17 mouse cellular contexts compared by ENCODE assay signal in the genomic region with DNA sequence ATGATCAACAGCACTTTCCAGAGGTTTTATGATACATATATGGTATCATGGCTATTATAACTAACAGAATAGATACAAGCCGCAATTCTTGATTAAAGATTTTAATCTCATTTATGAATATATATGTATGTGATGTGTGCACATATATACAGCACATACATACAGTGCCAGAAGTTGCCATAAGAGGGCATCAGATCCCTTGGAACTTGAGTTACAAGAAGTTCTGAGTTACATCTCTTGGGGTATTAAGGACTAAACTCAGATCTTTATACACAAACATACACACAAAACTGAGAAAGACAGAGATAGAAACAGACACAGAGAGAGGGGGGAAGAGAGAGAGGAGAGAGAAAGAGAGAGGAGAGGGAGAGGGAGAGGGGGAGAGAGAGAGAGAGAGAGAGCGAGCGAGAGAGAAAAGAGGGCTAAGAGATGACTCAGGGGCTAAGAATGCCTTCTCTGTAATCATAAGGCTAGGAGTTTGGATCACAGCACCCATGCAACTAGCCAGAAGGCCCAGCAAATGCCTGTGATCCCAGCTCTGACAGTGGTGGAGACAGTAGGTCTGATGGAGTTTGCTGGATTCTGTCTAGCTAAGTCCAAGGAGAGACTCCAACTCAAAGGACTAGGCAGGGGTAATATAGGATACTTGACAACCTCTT. TPM values are rescaled to one million over a fixed set of nuclear protein-coding genes. Genes with fewer than 3 reads are reported as not detected.
DNase-seq lines count a peak whose midpoint lies in the region; ATAC-seq and TF ChIP-seq lines count a peak whose summit lies in the region.
"Had no signal": no experiment of that assay in that cellular context is flagged by ENCODE, and none has a peak within 500 bp of the region (broad histone marks: within the 10 kb centered on the region; RNA-seq: fewer than 3 reads in every experiment).

No protein-coding gene starts in this region.

- no peaks in the 10 kb centered on the region for H3K27me3 ChIP-seq in kidney, postnatal 0 days (ENCODE audit: insufficient read depth, low read length)
- no peaks in the 10 kb centered on the region for H3K27me3 ChIP-seq in midbrain, postnatal 0 days (ENCODE audit: insufficient read depth, low read length)
- H3K27me3 ChIP-seq in midbrain, embryonic 16.5 days (ENCODE audit: control insufficient read depth, insufficient read depth, low read depth, low read length) = no peaks in the 10 kb centered on the region
- H3K27me3 ChIP-seq: embryonic facial prominence, embryonic 12.5 days; limb, embryonic 15.5 days; lung, embryonic 15.5 days; neural tube, embryonic 15.5 days had no signal

- no peak overlapping the region for H3K4me2 ChIP-seq in kidney, postnatal 0 days (ENCODE audit: low read length)
- H3K4me2 ChIP-seq in midbrain, postnatal 0 days (ENCODE audit: low read depth, low read length, poor library complexity, severe bottlenecking) = no peak overlapping the region
- no peak overlapping the region for H3K4me2 ChIP-seq in midbrain, embryonic 16.5 days (ENCODE audit: low read length)
- H3K4me2 ChIP-seq: embryonic facial prominence, embryonic 12.5 days; limb, embryonic 15.5 days; lung, embryonic 15.5 days; neural tube, embryonic 15.5 days had no signal

- no peak overlapping the region for H3K27ac ChIP-seq in kidney, postnatal 0 days
- no peak overlapping the region for H3K27ac ChIP-seq in midbrain, postnatal 0 days (ENCODE audit: low read depth, low read length)
- H3K27ac ChIP-seq in midbrain, embryonic 16.5 days (ENCODE audit: low read length) = no peak overlapping the region
- H3K27ac ChIP-seq: embryonic facial prominence, embryonic 12.5 days; limb, embryonic 15.5 days; lung, embryonic 15.5 days; neural tube, embryonic 15.5 days had no signal

- no peaks in the 10 kb centered on the region for H3K9me3 ChIP-seq in kidney, postnatal 0 days (replicated peaks; ENCODE audit: low read length)
- no peaks in the 10 kb centered on the region for H3K9me3 ChIP-seq in midbrain, postnatal 0 days (ENCODE audit: low read length)
- H3K9me3 ChIP-seq in midbrain, embryonic 16.5 days (replicated peaks; ENCODE audit: control insufficient read depth, low read length, poor library complexity, severe bottlenecking) = no peaks in the 10 kb centered on the region
- H3K9me3 ChIP-seq: embryonic facial prominence, embryonic 12.5 days; limb, embryonic 15.5 days; lung, embryonic 15.5 days; neural tube, embryonic 15.5 days had no signal

- 90% methylated on average over 3 of the region's 3 CpGs for WGBS in kidney, postnatal 0 days
- 98% methylated on average over 3 of the region's 3 CpGs for WGBS in midbrain, postnatal 0 days
- WGBS in midbrain, embryonic 16.5 days = 99% methylated on average over 3 of the region's 3 CpGs

- TF ChIP-seq CTCF in kidney, postnatal 0 days (IDR thresholded peaks at IDR 0.05; ENCODE audit: low read depth) = peak; percentile 54; the same call in 1 of the 2 replicates
- peak; percentile 62 for TF ChIP-seq CTCF in midbrain, postnatal 0 days (IDR thresholded peaks at IDR 0.05)

- no peak overlapping the region for H3K9ac ChIP-seq in kidney, postnatal 0 days (ENCODE audit: low read depth, low read length)
- H3K9ac ChIP-seq in midbrain, postnatal 0 days (replicated peaks; ENCODE audit: low read length, poor library complexity, severe bottlenecking) = no peak overlapping the region
- H3K9ac ChIP-seq in midbrain, embryonic 16.5 days (ENCODE audit: low read depth, low read length) = no peak overlapping the region
- H3K9ac ChIP-seq: embryonic facial prominence, embryonic 12.5 days; limb, embryonic 15.5 days; lung, embryonic 15.5 days; neural tube, embryonic 15.5 days had no signal

- no peaks in the 10 kb centered on the region for H3K4me1 ChIP-seq in kidney, postnatal 0 days (replicated peaks; ENCODE audit: insufficient read depth, low read length)
- H3K4me1 ChIP-seq in midbrain, postnatal 0 days (ENCODE audit: insufficient read depth, low read length) = no peaks in the 10 kb centered on the region
- no peaks in the 10 kb centered on the region for H3K4me1 ChIP-seq in midbrain, embryonic 16.5 days (ENCODE audit: control insufficient read depth, insufficient read depth, low read length)
- H3K4me1 ChIP-seq: embryonic facial prominence, embryonic 12.5 days; limb, embryonic 15.5 days; lung, embryonic 15.5 days; neural tube, embryonic 15.5 days had no signal

- DNase-seq in embryo, embryonic 10.5 days (ENCODE audit: low spot score) = peak; percentile 9
- no peak for DNase-seq in embryo, embryonic 10 days (ENCODE audit: low spot score)
- DNase-seq in kidney, postnatal 0 days (ENCODE audit: low spot score) = peak; percentile 25
- DNase-seq in kidney, postnatal 36 days = no peak
- DNase-seq in midbrain, postnatal 0 days (ENCODE audit: low spot score) = peak; percentile 39
- no peak for DNase-seq in yolk sac, embryonic 10.5 days (ENCODE audit: low spot score)
- DNase-seq in right cerebral cortex, postnatal 14 days = no peak
- DNase-seq: cerebellum, postnatal 25 days; spleen, adult 18-20 months; thymus, postnatal 25 days had no signal

- H3K36me3 ChIP-seq in kidney, postnatal 0 days (ENCODE audit: insufficient read depth, low read length) = peaks cover 64% of the 10 kb centered on the region
- peaks cover 51% of the 10 kb centered on the region for H3K36me3 ChIP-seq in midbrain, postnatal 0 days (ENCODE audit: insufficient read depth, low read length)
- peaks cover 41% of the 10 kb centered on the region for H3K36me3 ChIP-seq in midbrain, embryonic 16.5 days (ENCODE audit: control insufficient read depth, insufficient read depth, low read length)

- H3K4me3 ChIP-seq in kidney, postnatal 0 days (replicated peaks; ENCODE audit: low read depth, low read length) = no peak overlapping the region
- no peak overlapping the region for H3K4me3 ChIP-seq in midbrain, postnatal 0 days (ENCODE audit: low read depth, low read length)
- no peak overlapping the region for H3K4me3 ChIP-seq in midbrain, embryonic 16.5 days (ENCODE audit: low read depth, low read length)
- H3K4me3 ChIP-seq: embryonic facial prominence, embryonic 12.5 days; limb, embryonic 15.5 days; lung, embryonic 15.5 days; neural tube, embryonic 15.5 days had no signal

- no peak for ATAC-seq in kidney, postnatal 0 days (replicated peaks; ENCODE audit: low FRiP score, low read depth)
- no peak for ATAC-seq in midbrain, postnatal 0 days (ENCODE audit: low FRiP score)
- no peak for ATAC-seq in midbrain, embryonic 16.5 days
- ATAC-seq: activated CD4-positive, CD25-positive, alpha-beta regulatory T cell, adult 4 months had no signal

RNA-seq across cellular contexts. Expression of a gene that starts 26.5 kb away (rescaled TPM):
- polyA plus RNA-seq in kidney, postnatal 0 days (2015; fragmentation: Nextera tagmentation; extraction: Ambion mirVana) = 42.9 and 50.7 TPM in 2 replicates
- total RNA-seq in midbrain, postnatal 0 days (2014; rRNA removed) = 129 and 133 TPM in 2 replicates
- 141 and 146 TPM in 2 replicates for polyA plus RNA-seq in midbrain, postnatal 0 days (2015; fragmentation: Nextera tagmentation; extraction: Ambion mirVana)
- 109 and 119 TPM in 2 replicates for polyA plus RNA-seq in midbrain, embryonic 16.5 days (2015; fragmentation: Nextera tagmentation; extraction: Ambion mirVana)
- total RNA-seq: megakaryocyte-erythroid progenitor cell, adult 5-6 weeks had no signal
- polyA plus RNA-seq: activated CD4-positive, CD25-positive, alpha-beta regulatory T cell, adult 4 months had no signal

RNA-seq across cellular contexts. Expression of a gene that starts 28.7 kb away (rescaled TPM):
- polyA plus RNA-seq in kidney, postnatal 0 days (2015; fragmentation: Nextera tagmentation; extraction: Ambion mirVana) = 53.1 and 65.4 TPM in 2 replicates
- 88.7 and 128 TPM in 2 replicates for total RNA-seq in midbrain, postnatal 0 days (2014; rRNA removed)
- 89.3 and 93.3 TPM in 2 replicates for polyA plus RNA-seq in midbrain, postnatal 0 days (2015; fragmentation: Nextera tagmentation; extraction: Ambion mirVana)
- polyA plus RNA-seq in midbrain, embryonic 16.5 days (2015; fragmentation: Nextera tagmentation; extraction: Ambion mirVana) = 111 and 112 TPM in 2 replicates

Comparison
In these comparisons a context has a peak if more than half of its experiments do, and no peak if none do; other contexts are left out.
1. DNase-seq: peak in embryo, embryonic 10.5 days (single experiment), kidney, postnatal 0 days (single experiment) and midbrain, postnatal 0 days (single experiment); none in embryo, embryonic 10 days (single experiment), kidney, postnatal 36 days (0 of 2), yolk sac, embryonic 10.5 days (single experiment) and right cerebral cortex, postnatal 14 days (single experiment).